Mouse (Mus musculus) liver, adult 2 months (tissue): ENCODE measurements around the gene Pcbp2.

Source experiments
- CTCF ChIP-seq: fragments of 200-500 bp; IDR thresholded peaks from 2 replicates; pipeline ENCODE4 v1.5.1; 2011; ENCODE audit warnings: low read depth, low read length, control low read depth
- POLR2A ChIP-seq: fragments of 200-500 bp; IDR thresholded peaks from 2 replicates; pipeline ENCODE4 v1.6.1; 2011; ENCODE audit warnings: low read length, control low read depth; ENCODE audit not compliant: insufficient read depth; ENCODE audit errors: extremely low read depth

GRCm38 (mm10) chr15:102483136-102483535, 12.8 kb downstream of the Pcbp2 start:
- no peak for TF ChIP-seq POLR2A
- no peak for TF ChIP-seq CTCF
